Mouse (Mus musculus): ENCODE results near the gene Atp11a. TPM values are rescaled to one million over a fixed set of nuclear protein-coding genes. Genes with fewer than 3 reads are reported as not detected.

Atp11a gene
- total and polyA plus RNA-seq, 2 experiments from 2014 or later: 10.5 to 36.1 TPM

- H3K4me3 ChIP-seq (ENCODE audit: low read depth, low read length): peak overlapping the region; percentile 98
- DNase-seq (peak; percentile 33), ATAC-seq (peak; percentile 60)
- no peaks in the 10 kb centered on the region for H3K27me3 ChIP-seq (ENCODE audit: insufficient read depth, low read length)
- TF ChIP-seq CTCF (IDR thresholded peaks at IDR 0.05; ENCODE audit: low read depth): no peak
- peak overlapping the region; percentile 87 for H3K9ac ChIP-seq
- H3K4me1 ChIP-seq (ENCODE audit: insufficient read depth): 0 out of 2 replicates have a peak, but pooled peaks cover 9% of the 10 kb centered on the region
- no peaks in the 10 kb centered on the region for H3K9me3 ChIP-seq (ENCODE audit: low read length)
- H3K36me3 ChIP-seq (ENCODE audit: insufficient read depth): no peaks in the 10 kb centered on the region
- 2% methylated on average over 49 of the region's 61 CpGs for WGBS
- peak overlapping the region; percentile 90 for H3K4me2 ChIP-seq (ENCODE audit: low read depth)
- H3K27ac ChIP-seq (ENCODE audit: low read depth, low read length): peak overlapping the region; percentile 73
Measured at GRCm38 (mm10) chr8:12757231-12757940, 572 bp downstream of the Atp11a start.

GRCm38 (mm10) chr8:12759963-12760362 lies 3.1 kb downstream of the Atp11a start:
- no peak for TF ChIP-seq CTCF (IDR thresholded peaks at IDR 0.05; ENCODE audit: low read depth)
- H3K4me2 ChIP-seq (ENCODE audit: low read depth): no peak overlapping the region
- H3K9ac ChIP-seq: no peak overlapping the region
- 0 out of 2 replicates have a peak, but pooled peaks cover 9% of the 10 kb centered on the region for H3K4me1 ChIP-seq (ENCODE audit: insufficient read depth)
- no peaks in the 10 kb centered on the region for H3K9me3 ChIP-seq (ENCODE audit: low read length)
- ATAC-seq (no peak), DNase-seq (no peak)
- no peak overlapping the region for H3K4me3 ChIP-seq (ENCODE audit: low read depth, low read length)
- H3K27me3 ChIP-seq (ENCODE audit: insufficient read depth, low read length): no peaks in the 10 kb centered on the region
- no peak overlapping the region for H3K27ac ChIP-seq (ENCODE audit: low read depth, low read length)
- H3K36me3 ChIP-seq (ENCODE audit: insufficient read depth): 0 out of 2 replicates have a peak, but pooled peaks cover 5% of the 10 kb centered on the region
- WGBS: 76% methylated on average over 3 of the region's 3 CpGs

DNA sequence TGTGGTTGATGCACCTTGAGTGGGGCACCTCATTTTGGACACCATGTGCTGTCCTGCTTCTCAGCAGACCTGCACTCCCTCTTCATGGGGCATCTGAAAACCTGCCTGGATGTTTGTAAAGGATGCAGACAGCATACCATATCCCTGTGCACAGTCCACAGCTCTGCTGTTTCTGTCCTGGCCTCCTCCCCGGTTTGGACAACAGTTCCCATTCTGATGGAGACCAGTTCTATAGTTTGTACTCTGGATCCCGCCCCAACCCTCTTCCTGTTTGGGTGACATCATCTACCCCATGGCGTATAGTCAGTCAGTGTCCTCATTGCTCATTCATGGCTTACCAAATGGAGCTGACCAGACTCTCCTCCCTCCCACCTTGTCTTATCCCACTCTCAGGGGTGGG lies 5.1 kb downstream of the Atp11a start:
- ATAC-seq: no peak
- 80% methylated on average over 3 of the region's 3 CpGs for WGBS
- no peak for TF ChIP-seq CTCF (IDR thresholded peaks at IDR 0.05; ENCODE audit: low read depth)

GRCm38 (mm10) chr8:12763565-12764108 lies 6.8 kb downstream of the Atp11a start:
- ATAC-seq (no peak), DNase-seq (no peak)
- no peak overlapping the region for H3K9ac ChIP-seq
- H3K4me3 ChIP-seq (ENCODE audit: low read depth, low read length): no peak overlapping the region
- no peaks in the 10 kb centered on the region for H3K9me3 ChIP-seq (ENCODE audit: low read length)
- H3K27me3 ChIP-seq (ENCODE audit: insufficient read depth, low read length): no peaks in the 10 kb centered on the region
- 85% methylated on average over 4 of the region's 4 CpGs for WGBS
- no peak overlapping the region for H3K4me2 ChIP-seq (ENCODE audit: low read depth)
- H3K36me3 ChIP-seq (ENCODE audit: insufficient read depth): 0 out of 2 replicates have a peak, but pooled peaks cover 5% of the 10 kb centered on the region
- H3K4me1 ChIP-seq (ENCODE audit: insufficient read depth): no peaks in the 10 kb centered on the region
- TF ChIP-seq CTCF (IDR thresholded peaks at IDR 0.05; ENCODE audit: low read depth): no peak
- H3K27ac ChIP-seq (ENCODE audit: low read depth, low read length): no peak overlapping the region

More for the DNA sequence above, 5.1 kb downstream of the Atp11a start:
- no peak overlapping the region for H3K4me3 ChIP-seq (ENCODE audit: low read depth, low read length)
- no peaks in the 10 kb centered on the region for H3K27me3 ChIP-seq (ENCODE audit: insufficient read depth, low read length)
- no peaks in the 10 kb centered on the region for H3K9me3 ChIP-seq (ENCODE audit: low read length)
- no peak for DNase-seq
- 0 out of 2 replicates have a peak, but pooled peaks cover 6% of the 10 kb centered on the region for H3K4me1 ChIP-seq (ENCODE audit: insufficient read depth)
- H3K27ac ChIP-seq (ENCODE audit: low read depth, low read length): no peak overlapping the region
- 0 out of 2 replicates have a peak, but pooled peaks cover 5% of the 10 kb centered on the region for H3K36me3 ChIP-seq (ENCODE audit: insufficient read depth)
- H3K4me2 ChIP-seq (ENCODE audit: low read depth): no peak overlapping the region
- no peak overlapping the region for H3K9ac ChIP-seq

- Histone ChIP-seq H3K9me3 (ENCODE audit: low read length) (no peaks in the 10 kb centered on the region), H3K4me2 (ENCODE audit: low read depth) (no peak overlapping the region), H3K9ac (no peak overlapping the region), H3K27ac (ENCODE audit: low read depth, low read length) (no peak overlapping the region), H3K4me3 (ENCODE audit: low read depth, low read length) (no peak overlapping the region), H3K36me3 (ENCODE audit: insufficient read depth) (0 out of 2 replicates have a peak, but pooled peaks cover 5% of the 10 kb centered on the region), H3K27me3 (ENCODE audit: insufficient read depth, low read length) (no peaks in the 10 kb centered on the region), H3K4me1 (ENCODE audit: insufficient read depth) (no peaks in the 10 kb centered on the region)
- ATAC-seq: no peak
- no peak for TF ChIP-seq CTCF (IDR thresholded peaks at IDR 0.05; ENCODE audit: low read depth)
- 87% methylated on average over 4 of the region's 4 CpGs for WGBS
- DNase-seq: no peak
Measured at GRCm38 (mm10) chr8:12764971-12765370, 8.2 kb downstream of the Atp11a start.

DNA sequence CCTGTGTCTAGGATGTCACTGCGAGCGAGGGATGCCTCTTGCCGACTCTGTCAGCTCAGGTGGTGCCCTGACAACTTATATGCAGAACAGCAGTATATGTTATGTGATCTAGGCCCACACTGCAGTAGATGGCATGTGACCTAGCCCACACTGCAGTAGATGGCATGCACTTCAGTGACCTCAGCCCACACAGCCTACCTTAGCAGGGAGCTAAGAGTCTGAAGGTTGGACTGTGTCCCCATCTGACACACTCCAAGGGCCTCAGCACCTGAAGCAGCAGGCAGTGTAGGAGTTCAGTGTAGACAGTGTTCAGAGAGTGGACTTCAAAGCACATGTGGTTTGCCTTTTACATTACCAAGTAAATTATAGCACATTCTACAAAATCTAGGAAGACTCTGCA lies 10.4 kb downstream of the Atp11a start:
- H3K9me3 ChIP-seq (ENCODE audit: low read length): no peaks in the 10 kb centered on the region
- no peak overlapping the region for H3K4me2 ChIP-seq (ENCODE audit: low read depth)
- no peak for ATAC-seq
- H3K36me3 ChIP-seq (ENCODE audit: insufficient read depth): 0 out of 2 replicates have a peak, but pooled peaks cover 5% of the 10 kb centered on the region
- H3K4me3 ChIP-seq (ENCODE audit: low read depth, low read length): no peak overlapping the region
- no peak for DNase-seq
- TF ChIP-seq CTCF (IDR thresholded peaks at IDR 0.05; ENCODE audit: low read depth): no peak
- H3K27me3 ChIP-seq (ENCODE audit: insufficient read depth, low read length): no peaks in the 10 kb centered on the region
- H3K9ac ChIP-seq: no peak overlapping the region
- no peak overlapping the region for H3K27ac ChIP-seq (ENCODE audit: low read depth, low read length)
- no peaks in the 10 kb centered on the region for H3K4me1 ChIP-seq (ENCODE audit: insufficient read depth)
- WGBS: 96% methylated on average over 3 of the region's 3 CpGs

DNA sequence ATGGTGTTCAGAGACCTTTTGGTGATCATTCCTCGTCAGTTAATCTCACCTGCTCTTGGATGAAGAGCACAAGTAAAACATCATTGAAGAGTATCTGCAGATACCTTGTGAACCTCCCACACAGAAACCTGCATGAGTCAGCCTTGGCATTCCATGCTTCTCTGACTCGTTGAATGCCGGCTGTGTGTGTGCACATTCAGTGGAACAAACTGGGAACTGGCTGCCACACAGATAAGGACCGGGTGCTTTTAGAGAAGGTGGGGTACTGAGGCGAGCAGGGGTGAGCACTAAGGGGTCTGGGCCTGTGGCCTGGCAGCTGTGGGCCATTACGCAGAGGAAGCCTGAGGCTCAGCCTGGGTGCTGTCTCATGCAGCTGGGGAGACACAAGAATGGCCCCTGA lies 11.9 kb downstream of the Atp11a start:
- 0 out of 2 replicates have a peak, but pooled peaks cover 3% of the 10 kb centered on the region for H3K36me3 ChIP-seq (ENCODE audit: insufficient read depth)
- no peaks in the 10 kb centered on the region for H3K9me3 ChIP-seq (ENCODE audit: low read length)
- no peak overlapping the region for H3K27ac ChIP-seq (ENCODE audit: low read depth, low read length)
- H3K4me2 ChIP-seq (ENCODE audit: low read depth): no peak overlapping the region
- H3K4me3 ChIP-seq (ENCODE audit: low read depth, low read length): no peak overlapping the region
- no peak for ATAC-seq
- no peaks in the 10 kb centered on the region for H3K4me1 ChIP-seq (ENCODE audit: insufficient read depth)
- H3K27me3 ChIP-seq (ENCODE audit: insufficient read depth, low read length): no peaks in the 10 kb centered on the region
- 83% methylated on average over 6 of the region's 6 CpGs for WGBS
- no peak overlapping the region for H3K9ac ChIP-seq
- TF ChIP-seq CTCF (IDR thresholded peaks at IDR 0.05; ENCODE audit: low read depth): no peak
- DNase-seq: no peak
